Mouse (Mus musculus) c-Kit-positive CD71-positive TER-119-negative erythroid progenitor cells, embryonic 14.5 days (primary cell): Measurements from ENCODE around the gene Atp10a.

Source experiments
- DNase-seq: peaks from one replicate; pipeline ENCODE4 v3.0.0-alpha.2; 2013; ENCODE audit warnings: low read depth

Gene Atp10a

DNA sequence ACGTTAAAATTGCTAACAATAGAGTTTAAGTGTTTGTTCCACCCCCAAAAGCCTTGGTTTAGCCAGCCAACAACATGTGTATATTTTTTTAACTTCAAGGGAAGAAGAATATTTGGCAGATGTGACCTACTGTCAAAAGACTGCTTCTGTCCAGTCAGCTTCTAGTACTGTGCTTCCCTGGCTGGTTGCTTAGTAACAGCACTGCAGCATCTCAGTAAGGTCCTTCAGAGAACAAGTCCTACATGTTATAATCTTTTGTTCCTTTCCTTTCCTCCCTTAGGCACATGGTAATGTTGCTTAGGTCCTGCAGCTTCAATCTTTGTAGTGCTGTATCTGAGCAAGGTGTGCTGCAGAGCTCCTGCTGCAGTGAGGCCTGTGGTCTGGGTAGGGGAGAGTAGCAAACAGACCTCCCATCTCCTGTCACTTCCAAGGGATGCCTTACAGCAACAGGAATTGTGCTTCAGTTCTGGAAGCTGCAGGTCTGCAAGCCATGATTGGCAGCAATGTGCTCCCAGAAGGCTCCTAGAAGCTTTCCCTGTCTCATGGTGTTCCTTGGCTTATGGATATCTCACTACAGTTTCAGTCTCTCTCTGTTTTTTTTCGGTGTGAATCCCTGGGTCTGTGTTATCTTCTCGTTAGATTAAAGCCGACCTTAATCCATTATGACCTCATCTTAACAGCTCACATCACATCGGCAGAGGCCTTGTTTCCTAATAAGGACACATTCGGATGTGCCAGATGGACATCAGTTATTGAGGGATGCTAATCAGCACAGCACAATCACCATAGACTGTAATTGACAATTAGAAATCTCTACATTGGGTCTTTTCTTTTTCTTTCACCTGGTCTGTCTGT lies 34.3 kb downstream of the Atp10a start:
- no peak for DNase-seq

DNA sequence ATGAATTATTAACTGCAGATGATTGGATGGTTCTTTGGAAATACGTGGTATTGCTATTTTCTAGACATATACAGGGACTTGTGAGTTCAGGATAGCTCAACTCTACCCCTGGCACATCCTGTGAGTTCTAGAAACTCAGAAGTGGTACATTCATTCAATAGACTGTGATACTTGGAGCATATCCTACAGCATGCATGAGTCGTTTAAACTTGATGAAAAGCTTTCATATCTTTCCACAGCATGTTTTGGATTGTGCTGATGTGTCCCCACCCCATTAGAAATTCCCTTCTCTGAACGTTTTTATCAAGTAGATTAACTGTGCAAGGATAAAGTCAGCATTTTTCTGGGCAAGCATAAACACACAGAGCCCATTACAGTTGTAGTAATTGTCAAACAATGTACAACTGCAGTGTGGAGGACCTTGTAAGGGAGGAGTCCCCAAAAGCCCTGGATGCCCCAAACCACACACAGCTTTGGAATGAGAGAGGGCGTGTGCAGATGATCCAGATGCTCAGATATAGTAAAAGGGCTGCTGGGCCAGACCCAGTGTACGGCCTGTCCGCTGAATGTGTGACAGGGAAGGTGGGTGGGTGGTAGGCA lies 35.1 kb downstream of the Atp10a start:
- no peak for DNase-seq

DNA sequence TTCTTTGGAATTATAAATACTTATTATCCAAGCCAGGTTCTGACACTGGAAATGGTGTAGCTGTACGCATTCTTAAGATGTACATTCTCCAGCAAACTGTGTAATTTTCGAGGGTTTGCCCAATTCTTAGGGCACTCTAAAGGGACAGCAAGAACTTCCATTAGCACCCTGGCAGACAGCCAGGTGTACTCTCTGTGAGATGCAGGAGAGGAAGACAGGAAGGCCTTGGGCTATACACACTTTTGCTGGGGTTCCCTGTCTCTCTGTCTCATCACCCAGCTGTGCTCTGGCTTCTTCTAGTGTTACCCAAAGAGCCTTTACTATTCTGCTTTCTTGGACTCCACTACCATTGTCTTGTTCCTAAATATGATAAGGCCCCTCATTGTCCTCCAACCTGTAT lies 36.7 kb downstream of the Atp10a start:
- DNase-seq = no peak

DNA sequence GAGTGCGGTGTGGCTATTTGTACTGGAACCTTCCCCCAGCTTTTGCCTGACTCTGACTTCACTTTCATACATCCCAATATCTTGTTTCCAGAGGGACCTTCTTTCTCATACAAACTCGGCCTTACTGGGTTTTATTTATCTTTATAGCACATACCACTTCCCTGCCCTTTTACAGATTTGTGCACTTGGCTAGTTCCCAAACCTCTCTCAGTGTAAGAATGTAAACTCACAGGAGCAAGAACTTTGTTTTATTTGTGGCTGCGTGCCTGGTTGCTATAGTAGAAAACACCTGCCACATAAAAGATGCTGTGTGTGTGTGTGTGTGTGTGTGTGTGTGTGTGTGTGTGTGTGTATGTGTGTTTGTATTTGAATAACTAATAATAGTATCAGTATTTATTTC lies 37.4 kb downstream of the Atp10a start:
- no peak for DNase-seq

DNA sequence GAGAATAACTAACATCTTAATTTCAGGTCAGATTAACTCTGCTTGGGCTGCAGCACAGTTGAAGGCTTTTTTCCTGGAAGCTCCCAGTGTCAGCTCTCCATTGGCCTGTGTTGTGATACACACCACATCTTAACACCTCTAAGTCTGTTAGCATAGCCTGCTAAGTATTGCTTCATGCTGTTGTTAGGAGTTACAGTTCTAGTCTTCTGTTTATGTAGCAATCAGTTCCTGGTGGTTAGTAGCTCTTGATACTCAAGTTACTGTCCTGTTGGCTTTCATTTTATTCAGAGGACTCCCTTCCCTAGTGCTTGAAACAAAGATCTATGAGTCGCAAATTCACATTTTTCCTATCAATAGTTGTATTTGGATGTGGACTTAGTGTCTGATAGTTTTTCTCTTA lies 39.7 kb downstream of the Atp10a start:
- no peak for DNase-seq

DNA sequence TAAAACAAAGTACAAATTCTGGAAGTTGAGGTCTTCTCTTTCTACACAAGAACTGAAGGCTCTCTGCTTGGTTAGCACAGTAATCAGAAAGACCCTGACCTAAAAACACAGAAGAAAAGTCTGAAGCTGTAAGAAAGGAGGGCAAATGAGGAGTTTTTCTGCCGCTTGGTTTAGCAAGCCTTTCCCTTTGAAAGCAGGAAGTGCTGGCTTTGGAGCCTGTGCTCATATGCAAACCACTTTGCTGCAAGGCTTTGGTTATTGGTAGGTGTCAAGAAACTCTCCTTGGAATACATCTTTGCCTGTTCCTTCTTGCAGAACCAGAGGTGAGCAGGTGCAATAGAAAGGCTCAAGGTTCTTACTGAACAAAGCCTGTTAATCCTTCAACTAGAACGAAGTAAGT lies 41.1 kb downstream of the Atp10a start:
- DNase-seq = no peak

DNA sequence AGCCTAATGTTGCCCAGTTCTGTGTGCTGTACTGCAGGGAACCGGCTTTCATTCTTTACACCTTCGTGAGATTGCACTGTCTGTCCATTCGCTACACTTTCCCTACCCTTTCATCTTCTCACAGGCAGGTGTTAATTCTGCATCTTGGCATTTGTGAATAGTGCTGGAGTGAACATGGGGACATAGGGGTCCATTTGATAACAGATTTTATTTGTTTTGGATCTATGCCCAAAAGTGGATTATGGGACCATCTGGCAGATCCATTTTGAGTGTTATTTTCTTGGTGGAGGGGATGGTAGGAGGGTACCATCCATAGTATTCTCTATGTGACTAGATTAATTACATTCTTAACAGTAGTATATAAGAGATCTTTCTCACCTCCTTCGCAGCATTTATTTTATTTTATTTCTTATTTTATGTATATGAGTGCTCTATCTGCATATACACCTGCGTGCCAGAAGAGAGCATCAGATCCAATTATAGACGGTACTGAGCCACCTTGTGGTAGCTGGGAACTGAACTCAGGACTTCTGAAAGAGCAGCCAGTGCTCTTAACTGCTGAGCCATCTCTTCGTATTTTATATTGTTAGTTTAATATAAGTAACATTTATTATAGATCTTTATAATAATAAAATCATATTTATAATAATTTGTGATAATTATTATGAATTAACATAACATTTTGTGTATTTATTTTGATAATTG lies 42.9 kb downstream of the Atp10a start:
- no peak for DNase-seq

DNA sequence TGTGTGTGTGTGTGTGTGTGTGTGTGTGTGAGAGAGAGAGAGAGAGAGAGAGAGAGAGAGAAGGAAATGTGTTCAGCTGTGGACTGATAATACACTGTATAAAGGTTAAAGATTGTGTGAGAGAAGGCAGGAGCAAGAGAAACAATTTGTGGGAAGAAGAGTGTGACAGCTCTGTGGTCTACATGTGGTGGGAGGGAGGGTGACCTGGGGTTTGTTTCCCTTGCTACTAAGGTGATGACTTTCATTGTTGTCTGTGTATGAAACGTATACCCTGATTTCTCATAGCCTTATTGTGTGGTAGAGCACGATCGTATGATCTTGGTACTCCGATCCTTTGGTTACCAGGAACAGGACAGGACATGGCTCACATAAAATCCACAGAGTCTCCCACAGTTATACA lies 45.3 kb downstream of the Atp10a start:
- DNase-seq = no peak

DNA sequence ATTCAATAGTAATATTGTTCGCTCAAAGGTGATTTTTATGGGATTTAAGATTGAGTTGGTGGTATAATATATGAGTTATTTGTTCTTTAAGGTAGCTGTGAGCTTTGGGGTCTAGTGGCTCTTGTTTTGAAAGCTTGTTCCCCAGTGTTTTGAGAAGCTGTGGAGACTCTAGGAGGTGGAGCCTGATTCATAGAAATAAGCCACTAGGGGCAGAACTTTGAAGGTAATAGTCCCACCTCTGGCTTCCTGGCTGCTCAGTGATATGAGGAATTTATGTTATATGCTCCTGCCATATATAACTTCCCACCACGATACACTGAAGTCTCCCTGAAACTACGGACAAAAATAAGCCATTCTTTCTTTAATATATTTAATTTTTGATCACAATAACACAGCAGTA lies 49.2 kb downstream of the Atp10a start:
- DNase-seq = no peak

DNA sequence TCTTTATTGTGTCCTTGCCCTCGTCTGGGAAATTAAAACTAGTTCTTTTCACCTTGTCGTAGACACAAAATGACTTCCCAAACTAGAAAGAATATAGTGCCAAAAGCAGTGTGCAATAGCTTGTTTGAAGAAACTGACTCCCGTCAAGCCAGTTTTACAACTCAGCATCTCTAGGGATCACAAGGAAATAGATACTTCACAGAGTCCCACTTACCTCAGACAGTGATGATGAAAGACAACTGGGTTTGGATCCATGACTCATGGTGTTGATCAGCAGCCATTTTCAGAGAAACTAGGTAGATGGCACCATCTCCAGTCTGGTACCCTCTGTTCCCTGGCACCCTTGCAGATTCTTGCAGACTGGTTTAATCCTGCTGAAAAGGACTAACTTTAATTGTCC lies 53.3 kb downstream of the Atp10a start:
- DNase-seq = no peak

DNA sequence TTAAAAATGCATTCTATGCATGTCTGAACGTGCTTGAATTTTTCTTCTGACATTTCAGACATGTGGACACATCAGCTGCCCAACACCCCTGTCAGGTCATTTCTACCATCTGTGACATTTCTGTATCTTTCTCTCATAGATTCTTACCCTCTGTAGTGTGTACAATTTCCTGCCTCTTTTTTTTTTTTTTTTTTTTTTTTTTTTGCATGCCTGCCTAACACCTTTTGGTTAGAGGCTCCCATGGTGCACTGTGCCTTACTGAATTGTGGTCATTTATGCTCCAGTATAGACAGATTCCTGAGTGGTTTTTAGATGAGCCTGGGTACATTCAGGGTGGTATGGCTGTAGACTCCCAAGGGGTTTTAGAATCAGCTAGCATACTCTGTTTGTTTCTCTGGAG lies 54.3 kb downstream of the Atp10a start:
- DNase-seq = no peak

DNA sequence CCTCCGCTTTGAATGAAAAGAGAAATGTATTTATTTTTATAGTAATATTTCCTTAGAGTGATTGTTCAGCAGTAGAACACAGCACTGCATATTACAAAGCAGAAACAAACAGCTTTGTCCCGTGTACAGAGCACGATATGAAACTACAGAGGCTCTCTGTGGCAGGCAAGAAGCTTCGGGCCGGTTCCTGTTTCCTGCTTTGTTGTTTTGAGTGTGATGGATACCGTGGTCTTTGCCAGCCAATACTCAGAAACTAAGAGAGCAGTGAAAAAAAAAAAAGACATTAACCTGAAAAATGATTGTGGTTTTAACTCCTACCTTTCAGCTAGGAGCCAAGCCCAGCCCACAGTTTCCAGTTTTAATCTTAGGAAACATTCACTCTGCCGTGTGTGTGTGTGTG lies 55.8 kb downstream of the Atp10a start:
- no peak for DNase-seq

DNA sequence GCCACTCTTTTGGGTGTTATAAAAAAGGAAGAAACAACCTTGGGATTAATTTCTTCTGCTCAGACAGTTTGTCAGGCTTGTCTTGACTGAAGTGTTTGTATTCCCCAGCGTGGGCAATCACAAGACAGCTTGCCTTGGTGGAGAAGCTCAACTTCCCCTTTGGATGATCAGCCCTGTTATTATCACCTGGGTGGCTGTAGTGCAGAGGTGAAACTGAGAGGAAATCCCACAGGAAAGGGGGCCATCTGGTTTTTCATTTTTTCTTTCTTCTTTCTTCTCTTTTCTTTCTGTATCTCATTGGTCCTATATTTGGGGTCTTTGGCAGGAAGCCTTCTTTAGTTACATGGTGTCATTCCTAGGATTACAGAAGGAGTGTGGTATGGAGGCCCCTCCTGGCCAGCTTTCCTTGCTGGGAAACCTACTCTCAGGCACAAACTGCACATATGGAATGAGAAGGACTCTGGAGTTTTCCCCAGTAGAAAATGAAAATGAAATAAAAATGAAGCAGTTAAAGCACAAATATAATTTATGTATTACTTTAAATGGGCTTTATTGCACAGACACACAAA lies 59.7 kb downstream of the Atp10a start:
- DNase-seq = no peak

DNA sequence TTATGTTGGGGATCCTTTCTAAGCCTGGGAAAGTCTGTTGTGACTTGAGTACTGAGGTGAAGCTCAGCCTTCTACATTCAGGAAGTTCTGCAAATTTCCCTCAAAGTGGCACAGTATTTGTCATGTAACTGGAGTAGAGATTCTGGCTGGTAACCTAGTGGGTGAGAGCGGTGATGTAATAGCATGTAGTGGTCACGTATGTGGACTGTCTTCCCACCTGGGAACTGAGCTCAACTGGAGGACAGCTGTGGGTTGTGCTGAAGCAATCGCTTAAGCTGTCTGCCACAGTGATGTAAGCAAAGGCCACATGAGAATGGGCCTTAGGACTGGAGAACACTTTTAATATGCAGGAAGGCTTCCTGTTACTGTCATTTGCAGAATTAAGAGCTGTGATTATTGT lies 60.7 kb downstream of the Atp10a start:
- no peak for DNase-seq

DNA sequence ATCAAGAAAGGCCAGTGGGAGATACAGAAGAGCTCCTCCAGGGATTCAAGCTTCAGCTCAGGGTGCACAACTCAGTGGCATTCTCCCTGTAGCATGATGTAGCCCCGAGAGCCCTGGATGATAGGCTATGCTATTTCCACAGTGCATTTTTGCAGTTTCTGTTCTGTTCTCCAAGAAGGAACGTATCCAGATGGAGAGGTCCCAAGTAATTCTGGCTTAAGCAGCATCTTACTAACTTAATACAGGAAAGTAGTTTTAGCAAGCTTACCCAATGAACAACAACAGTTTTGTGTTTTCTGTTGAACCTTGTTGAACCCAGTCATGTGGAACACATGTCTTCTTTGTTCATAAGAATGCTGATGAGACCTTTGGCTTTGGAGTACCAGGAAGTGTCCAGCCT lies 62.6 kb downstream of the Atp10a start:
- DNase-seq = no peak

DNA sequence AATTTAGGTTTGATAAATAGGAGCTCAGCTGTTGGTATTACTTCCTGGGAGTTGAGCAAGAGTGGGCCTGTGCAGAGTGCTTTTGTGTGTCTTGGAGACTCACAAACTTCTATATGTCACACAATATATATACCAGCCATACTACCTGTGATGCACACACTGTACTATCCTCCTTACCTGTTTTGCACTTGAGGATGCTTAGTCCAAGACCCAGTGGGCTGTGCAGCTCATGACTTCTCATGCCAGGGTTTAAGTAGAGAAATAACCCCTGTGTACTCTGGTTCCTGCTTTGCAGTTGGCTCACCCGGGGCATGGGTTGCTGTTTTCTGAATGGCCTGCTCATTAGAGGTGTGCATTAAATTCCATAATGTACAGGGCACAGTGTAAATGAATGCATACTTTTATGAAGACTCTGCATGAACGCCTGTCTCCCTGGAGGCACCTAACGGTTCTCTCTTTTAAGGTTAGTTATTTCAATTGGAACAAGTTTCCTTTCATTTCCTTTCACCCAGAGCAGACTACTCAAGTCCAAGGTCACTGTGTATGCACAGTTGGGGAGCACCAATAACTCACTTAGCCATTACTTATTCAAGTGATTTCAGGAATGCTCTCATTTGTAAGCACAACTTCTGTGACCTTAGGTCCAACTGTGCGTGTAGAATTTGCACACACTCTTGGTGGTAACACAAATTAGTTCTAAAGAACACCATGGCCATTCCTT lies 63.4 kb downstream of the Atp10a start:
- DNase-seq = no peak

DNA sequence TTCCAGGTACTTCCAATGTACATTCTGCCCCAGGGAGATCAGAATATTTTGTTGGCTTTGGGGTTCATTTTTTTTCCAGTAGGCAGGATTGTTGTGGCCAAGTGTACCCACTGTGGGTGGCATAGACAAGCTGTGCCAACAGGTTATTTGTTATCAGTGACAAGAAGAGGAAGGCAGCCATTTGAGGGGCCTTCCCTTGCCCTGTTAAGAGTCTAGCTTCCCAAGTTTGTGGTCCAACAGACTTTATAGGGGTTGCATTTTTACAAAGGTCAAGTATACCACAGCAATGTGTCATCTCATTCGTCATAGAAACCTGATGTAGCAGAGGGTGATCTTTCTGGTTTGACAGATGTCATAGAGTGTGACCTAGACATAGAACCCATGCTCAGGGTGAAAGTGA lies 66.3 kb downstream of the Atp10a start:
- no peak for DNase-seq

DNA sequence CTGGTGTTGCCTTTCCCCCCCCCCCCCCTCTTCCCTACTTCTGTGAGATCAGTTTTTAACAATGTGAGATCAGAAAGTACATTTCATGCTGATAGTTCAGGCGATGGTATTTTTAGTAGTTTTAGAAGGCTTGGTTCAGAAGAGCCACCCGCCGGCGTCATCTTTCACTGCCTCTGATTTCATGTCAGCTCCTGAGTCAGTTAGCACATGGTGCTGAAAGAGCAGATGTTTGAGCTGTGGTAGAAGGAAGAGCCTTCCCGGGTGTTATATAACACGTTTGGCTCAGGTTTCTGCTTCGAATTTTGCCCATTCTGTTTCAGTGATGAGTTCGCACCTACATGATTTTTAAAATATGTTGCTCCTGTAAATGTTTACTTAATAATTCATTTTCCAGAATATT lies 74.2 kb downstream of the Atp10a start:
- DNase-seq = no peak

DNA sequence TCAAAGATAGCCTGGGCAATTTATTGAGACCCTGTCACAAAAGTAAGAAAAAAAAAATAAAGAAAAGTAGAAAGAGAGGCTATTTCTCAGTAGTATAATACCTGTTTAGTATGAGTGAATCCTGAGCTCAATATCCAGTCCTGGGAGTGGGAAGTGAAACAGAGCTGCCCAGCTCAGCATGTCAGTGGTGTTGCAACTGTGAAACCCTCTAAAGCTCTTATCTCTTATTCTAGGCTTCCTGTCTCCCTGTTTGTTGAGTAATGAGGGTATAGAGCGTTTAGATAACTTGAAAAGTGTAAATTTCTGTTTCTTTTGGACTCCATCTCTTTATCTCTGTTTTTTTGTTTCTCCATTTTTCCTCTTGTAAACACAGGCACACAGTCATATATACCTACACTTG lies 74.9 kb downstream of the Atp10a start:
- DNase-seq = no peak

DNA sequence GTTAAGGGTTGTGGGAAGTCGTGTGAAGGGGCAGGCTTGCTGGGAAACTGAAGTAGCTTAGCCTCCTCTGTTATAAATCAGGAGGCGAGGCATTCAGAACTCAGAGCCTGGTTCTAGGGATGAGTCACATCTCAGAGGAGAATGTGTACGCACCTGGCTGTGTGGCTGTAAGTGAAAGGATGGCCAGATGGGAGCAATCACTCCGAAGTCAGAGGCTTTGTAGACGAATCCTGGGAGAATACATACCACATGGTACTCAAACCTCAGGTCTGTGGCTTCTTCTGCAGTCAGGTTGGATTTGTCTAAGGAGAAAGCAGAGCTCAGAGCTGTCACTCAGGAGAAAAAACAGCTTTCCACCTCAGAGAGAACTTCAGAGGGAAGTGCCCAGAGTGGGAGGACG lies 76.4 kb downstream of the Atp10a start:
- no peak for DNase-seq

DNA sequence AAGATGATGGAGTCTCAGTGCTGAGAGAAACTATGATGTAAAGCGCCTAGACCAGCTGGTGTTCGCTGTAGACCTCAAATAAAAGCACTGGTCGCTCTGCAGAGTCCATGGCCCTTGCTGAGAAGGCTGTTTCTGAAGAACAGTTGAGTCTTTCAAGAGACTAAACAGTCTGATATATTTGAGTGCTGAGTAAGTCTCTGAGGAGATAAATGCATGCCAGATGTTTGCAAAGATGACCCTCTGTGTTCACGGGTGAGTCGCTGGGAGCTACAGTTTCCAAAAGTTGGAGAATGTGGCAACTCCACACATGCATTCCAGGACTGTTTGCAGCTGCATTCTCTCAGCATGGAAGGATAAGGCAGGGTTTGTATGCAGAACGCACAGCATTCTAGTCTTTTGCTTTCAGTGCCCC lies 77.5 kb downstream of the Atp10a start:
- DNase-seq = no peak

DNA sequence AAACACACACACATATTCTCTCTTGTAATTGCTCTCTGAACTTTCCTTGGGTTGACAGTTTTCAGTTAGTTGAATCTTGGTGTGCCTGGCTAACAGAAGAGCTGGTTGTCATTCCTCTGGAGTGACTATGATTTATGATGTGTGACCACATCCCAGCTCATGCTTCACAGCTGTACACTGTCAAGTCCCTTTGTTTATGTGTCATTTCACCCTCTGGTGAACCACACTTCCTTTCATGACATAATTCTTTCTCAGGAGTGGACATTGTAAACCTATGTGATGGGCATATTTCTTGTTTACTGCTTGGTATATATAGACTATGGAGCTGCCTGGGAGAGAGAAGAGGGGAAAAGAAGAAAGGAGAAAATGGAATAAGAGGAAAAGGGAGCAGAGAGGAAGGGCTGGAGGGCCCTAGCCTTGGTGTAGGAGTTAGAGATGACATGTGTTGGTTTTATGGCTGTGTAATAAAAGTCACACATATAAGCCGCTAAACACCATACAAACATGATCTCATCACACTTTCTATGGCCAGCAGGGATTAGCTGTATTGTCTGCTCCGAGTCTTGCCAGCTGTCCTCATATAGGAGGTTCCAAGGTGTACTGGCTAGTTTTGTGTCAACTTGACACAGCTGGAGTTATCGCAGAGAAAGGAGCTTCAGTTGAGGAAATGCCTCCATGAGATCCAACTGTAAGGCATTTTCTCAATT lies 81.0 kb downstream of the Atp10a start:
- DNase-seq = no peak
